Mouse (Mus musculus) midbrain, postnatal 0 days (tissue): ENCODE measurements around the gene Rnase4. TPM values are rescaled to one million over a fixed set of nuclear protein-coding genes. Genes with fewer than 3 reads are reported as not detected.

ENCODE experiments used
- ATAC-seq: fragments of 200-750 bp; cut with Nextera tagmentation; 2 replicates; pipeline ENCODE4 v1.8.0; 2017; ENCODE audit warnings: moderate number of reproducible peaks, mild to moderate bottlenecking, moderate TSS enrichment, moderate library complexity; ENCODE audit not compliant: low FRiP score
- DNase-seq: peaks from one replicate; pipeline ENCODE4 v3.0.0-alpha.2; 2015; ENCODE audit warnings: low spot score
- H3K27ac ChIP-seq: fragments of 300-500 bp; sonication (generic); 2 replicates; pipeline ENCODE4 v1.5.1; 2014; ENCODE audit warnings: low read depth, mild to moderate bottlenecking, low read length, mixed read lengths
- H3K27me3 ChIP-seq: fragments of 300-500 bp; sonication (generic); 2 replicates; pipeline ENCODE4 v1.6.1; 2014; ENCODE audit warnings: low read length, control low read depth, mixed read lengths; ENCODE audit not compliant: insufficient read depth
- H3K36me3 ChIP-seq: fragments of 300-500 bp; sonication (generic); 2 replicates; pipeline ENCODE4 v1.6.1; 2014; ENCODE audit warnings: low read length, control low read depth, mixed read lengths; ENCODE audit not compliant: insufficient read depth
- H3K4me1 ChIP-seq: fragments of 300-500 bp; sonication (generic); 2 replicates; pipeline ENCODE4 v1.6.1; 2014; ENCODE audit warnings: mild to moderate bottlenecking, control low read depth, antibody characterized with exemption, low read length, mixed read lengths; ENCODE audit not compliant: insufficient read depth
- H3K4me2 ChIP-seq: fragments of 300-500 bp; sonication (generic); 2 replicates; pipeline ENCODE4 v1.6.1; 2014; ENCODE audit warnings: low read depth, mild to moderate bottlenecking, low read length, mixed read lengths; ENCODE audit not compliant: poor library complexity, severe bottlenecking
- H3K4me3 ChIP-seq: fragments of 300-500 bp; sonication (generic); 2 replicates; pipeline ENCODE4 v1.5.1; 2014; ENCODE audit warnings: low read depth, mild to moderate bottlenecking, low read length, moderate library complexity
- H3K9ac ChIP-seq: fragments of 300-500 bp; sonication (generic); replicated peaks from 2 replicates; pipeline ENCODE4 v1.6.1; 2014; ENCODE audit warnings: mild to moderate bottlenecking, low read length, moderate library complexity, mixed read lengths; ENCODE audit not compliant: poor library complexity, severe bottlenecking
- H3K9me3 ChIP-seq: fragments of 300-500 bp; sonication (generic); 2 replicates; pipeline ENCODE4 v1.6.1; 2016; ENCODE audit warnings: low read length, control low read depth
- CTCF ChIP-seq: IDR thresholded peaks from 2 replicates; pipeline ENCODE4 v1.5.1; 2016; ENCODE audit warnings: antibody characterized with exemption, mild to moderate bottlenecking
- WGBS: fragments of 180-500 bp; shearing (Covaris S2); extraction: QIAGEN DNeasy Blood & Tissue Kit; methylation state at CpG from one replicate; pipeline ENCODE4 v1.1.7; 2014; 5-methylcytosine and 5-hydroxymethylcytosine counted together
- polyA plus RNA-seq: library from polyadenylated mRNA; unstranded; fragments of >200 nt; fragmentation: Nextera tagmentation; extraction: Ambion mirVana; gene quantifications from 2 replicates; pipeline ENCODE4 v1.2.1, GENCODE M21; 2015
- total RNA-seq: library from RNA; depleted of rRNA; stranded (reverse); fragments of >200 nt; gene quantifications from 2 replicates; pipeline ENCODE4 v1.2.3, GENCODE M21; 2014; rRNA removed

Rnase4 gene
- total RNA-seq (27.2 and 29.3 TPM in 2 replicates), polyA plus RNA-seq (14.9 and 15.1 TPM in 2 replicates)

GRCm38 (mm10) chr14:51090921-51091900 is at the start of gene Rnase4, which contains the start of gene Ang:
Gene Rnase4, plus strand, starts transcription at chr14:51091077.
Gene Ang, plus strand, starts transcription at chr14:51091150.
- Histone ChIP-seq H3K4me2 (peak within 1 kb of the TSS; percentile 64), H3K36me3 (no peaks in the 10 kb centered on the region), H3K4me3 (peak within 1 kb of the TSS; percentile 74), H3K27ac (peak within 1 kb of the TSS; percentile 82), H3K9ac (peak within 1 kb of the TSS; percentile 62), H3K4me1 (no peaks in the 10 kb centered on the region), H3K9me3 (no peaks in the 10 kb centered on the region), H3K27me3 (no peaks in the 10 kb centered on the region)
- no peak for TF ChIP-seq CTCF
- DNase-seq (peak; percentile 55), ATAC-seq (peak; percentile 47)
- 7% methylated on average over 33 of the region's 33 CpGs for WGBS

- no peak for ATAC-seq
- no peaks in the 10 kb centered on the region for H3K4me1 ChIP-seq
- no peak within 1 kb of the TSS for H3K4me3 ChIP-seq
- H3K4me2 ChIP-seq, result no peak within 1 kb of the TSS
- no peak within 1 kb of the TSS for H3K9ac ChIP-seq
- no peaks in the 10 kb centered on the region for H3K27me3 ChIP-seq
- no peak within 1 kb of the TSS for H3K27ac ChIP-seq
- WGBS, result 74% methylated on average over 6 of the region's 6 CpGs
- TF ChIP-seq CTCF, result no peak
- no peaks in the 10 kb centered on the region for H3K9me3 ChIP-seq
- no peak for DNase-seq
- no peaks in the 10 kb centered on the region for H3K36me3 ChIP-seq
Measured at GRCm38 (mm10) chr14:51041769-51042168, 49.1 kb upstream of the Rnase4 start, which contains the start of gene Rnase9. Gene Rnase9, minus strand, starts transcription at chr14:51041869.

- no peak for TF ChIP-seq CTCF
- no peak for DNase-seq
- ATAC-seq, result no peak
- Histone ChIP-seq H3K36me3 (no peaks in the 10 kb centered on the region), H3K9me3 (no peaks in the 10 kb centered on the region), H3K4me2 (no peak overlapping the region), H3K27ac (no peak overlapping the region), H3K9ac (no peak overlapping the region), H3K27me3 (no peaks in the 10 kb centered on the region), H3K4me1 (no peaks in the 10 kb centered on the region), H3K4me3 (no peak overlapping the region)
- 70% methylated on average over 5 of the region's 5 CpGs for WGBS
Measured at GRCm38 (mm10) chr14:51047846-51048245, 43.0 kb upstream of the Rnase4 start.

GRCm38 (mm10) chr14:51050063-51050462 is 40.8 kb upstream of the Rnase4 start, which contains the start of gene Rnase11:
Gene Rnase11, minus strand, starts transcription at chr14:51050163.
- no peaks in the 10 kb centered on the region for H3K36me3 ChIP-seq
- no peak for DNase-seq
- no peak for ATAC-seq
- 82% methylated on average over 2 of the region's 2 CpGs for WGBS
- no peaks in the 10 kb centered on the region for H3K9me3 ChIP-seq
- no peaks in the 10 kb centered on the region for H3K4me1 ChIP-seq
- TF ChIP-seq CTCF, result no peak
- no peak within 1 kb of the TSS for H3K4me2 ChIP-seq
- H3K27me3 ChIP-seq, result no peaks in the 10 kb centered on the region
- H3K27ac ChIP-seq, result no peak within 1 kb of the TSS
- H3K9ac ChIP-seq, result no peak within 1 kb of the TSS
- no peak within 1 kb of the TSS for H3K4me3 ChIP-seq

- no peak for ATAC-seq
- no peaks in the 10 kb centered on the region for H3K36me3 ChIP-seq
- H3K27ac ChIP-seq, result no peak overlapping the region
- WGBS, result 72% methylated on average over 5 of the region's 5 CpGs
- no peak overlapping the region for H3K4me3 ChIP-seq
- TF ChIP-seq CTCF, result no peak
- no peaks in the 10 kb centered on the region for H3K27me3 ChIP-seq
- no peak overlapping the region for H3K4me2 ChIP-seq
- H3K9ac ChIP-seq, result no peak overlapping the region
- no peak for DNase-seq
- H3K4me1 ChIP-seq, result no peaks in the 10 kb centered on the region
- H3K9me3 ChIP-seq, result no peaks in the 10 kb centered on the region
Measured at GRCm38 (mm10) chr14:51051941-51052340, 38.9 kb upstream of the Rnase4 start.

- Histone ChIP-seq H3K4me1 (no peaks in the 10 kb centered on the region), H3K9me3 (no peaks in the 10 kb centered on the region), H3K9ac (no peak overlapping the region), H3K27ac (no peak overlapping the region), H3K4me2 (no peak overlapping the region), H3K36me3 (no peaks in the 10 kb centered on the region), H3K4me3 (no peak overlapping the region), H3K27me3 (no peaks in the 10 kb centered on the region)
- TF ChIP-seq CTCF, result no peak
- ATAC-seq, result no peak
- 53% methylated on average over 5 of the region's 5 CpGs for WGBS
- DNase-seq, result no peak
Measured at GRCm38 (mm10) chr14:51053176-51053575, 37.7 kb upstream of the Rnase4 start.
